Mouse (Mus musculus) spleen, postnatal 36 days (tissue): Measurements from ENCODE around the gene Fam111a.

Source experiments
- DNase-seq, 2 experiments: peaks; one replicate each; pipeline ENCODE4 v3.0.0; 2022; ENCODE audit warnings: low spot score in 2 of 2, mixed read lengths in 1 of 2

Gene Fam111a

GRCm38 (mm10) chr19:12613646-12614045 is 68.1 kb downstream of the Fam111a start:
- no peak for DNase-seq

- DNase-seq, result no peak
These were observed 87.6 kb downstream of the Fam111a start, which contains the start of gene Glyat for GRCm38 (mm10) chr19:12633176-12633575. TSS of gene Glyat (plus strand) at chr19:12633308.

- no peak for DNase-seq
These were observed 88.7 kb downstream of the Fam111a start for GRCm38 (mm10) chr19:12634259-12634658.

DNA sequence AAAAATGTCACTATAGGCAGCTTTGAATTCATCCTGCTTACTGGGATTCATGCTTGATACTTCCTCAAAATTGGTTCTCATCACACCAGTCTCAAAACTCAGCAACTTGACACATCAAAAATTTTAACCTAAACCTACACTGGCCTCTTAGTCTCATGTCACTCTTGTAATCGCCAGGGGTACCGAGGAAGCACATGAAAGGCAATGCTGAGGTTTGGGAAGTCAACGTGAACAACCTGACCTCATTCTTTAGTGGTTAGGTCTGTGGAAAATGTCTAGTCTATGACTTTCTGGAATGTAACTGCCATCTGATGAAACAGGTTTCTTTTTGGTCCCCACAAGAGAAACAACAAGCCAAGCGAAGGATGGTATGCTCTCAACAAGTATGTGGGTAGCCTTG is 89.4 kb downstream of the Fam111a start:
- no peak for DNase-seq

DNA sequence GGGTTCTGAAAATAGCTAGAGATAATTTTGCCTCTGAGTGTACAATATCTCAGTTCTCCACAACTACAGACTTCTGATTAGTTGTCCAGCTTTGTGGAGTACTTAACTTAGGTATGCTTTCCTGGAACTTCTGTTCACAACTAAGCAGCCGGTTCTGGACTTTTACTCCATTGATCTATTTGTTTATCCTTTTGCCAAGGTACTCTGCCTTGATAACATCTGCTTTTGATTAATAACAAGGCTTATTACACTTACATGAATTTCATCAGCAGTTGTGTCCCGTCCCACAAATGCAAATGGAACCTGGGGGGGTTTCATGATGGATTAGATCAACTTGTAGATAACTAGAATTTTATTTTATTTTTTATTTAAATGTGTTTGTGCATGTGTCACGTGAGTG is 91.3 kb downstream of the Fam111a start:
- DNase-seq, result no peak

DNA sequence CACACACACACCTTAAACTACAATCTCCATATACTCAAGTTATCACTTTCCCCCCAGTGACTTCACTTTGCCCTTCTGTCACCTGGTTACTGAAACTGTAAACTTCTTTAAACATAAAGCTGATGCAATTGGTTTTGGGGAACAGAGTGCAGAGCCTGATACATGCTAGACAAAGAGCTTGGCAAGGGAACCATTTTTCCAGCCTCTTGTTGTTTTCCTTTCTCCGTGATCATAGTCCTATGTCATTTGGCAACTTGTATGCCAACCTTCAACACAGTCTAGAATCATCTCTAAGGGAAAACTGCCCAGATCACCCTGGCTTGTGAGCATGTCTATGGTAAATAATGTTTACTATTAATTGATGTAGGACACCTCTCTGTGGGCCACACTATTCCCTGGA is 92.5 kb downstream of the Fam111a start:
- DNase-seq, result no peak
